Mouse (Mus musculus) cerebellum, postnatal 10 days (tissue): ENCODE measurements around the gene Spout1.
"Not testable (repeated sequence)": the region's sequence is repeated elsewhere in the genome, so short reads cannot be mapped to it uniquely, and the experiment has no call there.

Experiments
- DNase-seq, 2 experiments: peaks; one replicate each; pipeline ENCODE4 v3.0.0; 2021; ENCODE audit warnings: mixed read lengths in 2 of 2

The Spout1 gene

DNA sequence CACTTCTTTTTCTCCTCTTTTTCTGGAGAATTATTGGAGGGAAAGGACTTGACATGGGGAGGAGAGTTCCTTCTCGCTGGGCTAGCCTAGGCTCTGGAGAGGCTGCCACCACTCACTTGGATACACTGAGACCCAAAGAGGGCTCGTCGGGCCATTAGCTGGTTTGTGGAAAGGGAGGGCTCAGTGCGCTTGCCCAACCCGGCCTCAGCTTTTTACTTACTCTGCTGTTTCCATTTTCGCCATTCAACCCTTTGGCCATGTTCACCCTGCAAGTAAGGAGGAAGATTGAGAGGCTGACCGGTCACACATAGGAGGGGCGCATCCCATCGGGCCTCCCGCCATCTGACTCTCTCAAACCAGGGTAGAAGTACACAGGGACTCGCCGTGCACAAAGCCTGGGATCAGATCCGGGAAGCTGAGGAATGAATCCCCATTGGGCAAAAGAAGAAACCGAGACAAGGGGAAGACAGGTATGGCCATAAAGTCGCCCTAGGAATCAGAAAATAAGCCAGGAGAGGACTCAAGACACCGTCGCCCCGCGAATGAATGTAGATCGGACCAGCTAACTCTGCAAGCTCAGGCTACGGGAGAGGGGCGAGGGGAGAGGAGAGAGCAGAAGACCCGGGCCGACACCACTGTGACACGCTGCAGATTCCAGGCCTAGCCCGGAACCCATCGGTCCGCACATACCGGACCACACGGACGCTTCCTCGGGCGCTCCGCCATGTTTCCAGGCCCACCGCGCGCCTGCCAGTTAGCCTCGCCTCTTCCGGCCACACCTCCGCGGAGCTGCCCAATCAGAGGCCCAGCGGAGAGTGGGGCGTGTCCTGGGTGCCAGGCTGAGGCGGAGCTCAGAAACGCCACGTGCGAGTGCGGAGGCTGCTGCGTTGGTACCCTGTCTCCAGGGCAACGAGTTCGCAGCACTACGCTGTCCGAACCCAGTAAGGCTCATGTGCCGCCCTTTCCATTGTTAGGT, at the start of gene Spout1:
Gene Spout1, minus strand, starts transcription at position 760 of the 976 bp plus-strand sequence.
- peak; percentile 99 for DNase-seq

DNA sequence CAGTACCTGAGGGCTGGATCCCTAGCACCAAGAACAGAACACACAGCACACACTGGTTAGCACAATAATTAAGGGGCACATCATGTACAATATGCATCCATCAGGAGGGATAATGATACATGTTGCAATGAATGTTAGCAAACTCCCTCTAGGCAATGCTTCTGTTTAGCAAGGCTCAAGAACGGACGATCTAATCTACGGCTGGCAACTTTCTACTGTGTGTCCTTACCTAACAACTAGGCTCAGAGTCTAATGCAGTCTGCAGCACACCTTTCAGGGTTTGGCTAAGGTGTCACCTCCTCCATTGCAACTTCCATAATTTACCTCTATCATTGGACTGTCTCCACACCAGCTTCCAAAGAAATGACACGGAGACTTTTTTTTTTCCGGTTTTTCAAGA, 38.0 kb upstream of the Spout1 start:
- no peak for DNase-seq

DNA sequence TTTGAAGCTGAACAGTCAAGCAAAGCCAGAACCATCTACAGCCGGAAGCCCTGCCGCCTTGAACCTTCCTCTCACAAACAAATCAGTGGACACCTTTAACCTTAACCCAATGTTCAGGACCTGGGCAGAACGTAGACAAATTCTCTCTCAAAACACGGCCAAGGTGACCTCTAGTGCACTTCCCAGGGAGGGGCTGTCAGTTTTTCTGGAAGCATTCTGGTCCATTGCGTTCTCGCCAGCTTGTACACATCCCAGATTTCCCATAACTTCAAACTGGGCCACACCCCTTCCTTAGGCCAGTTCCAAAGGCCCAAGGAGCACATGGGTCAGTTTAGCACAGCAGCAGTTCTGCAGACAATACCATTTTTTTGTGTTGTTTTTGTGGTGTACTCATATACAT, 37.2 kb upstream of the Spout1 start:
- no peak for DNase-seq

DNA sequence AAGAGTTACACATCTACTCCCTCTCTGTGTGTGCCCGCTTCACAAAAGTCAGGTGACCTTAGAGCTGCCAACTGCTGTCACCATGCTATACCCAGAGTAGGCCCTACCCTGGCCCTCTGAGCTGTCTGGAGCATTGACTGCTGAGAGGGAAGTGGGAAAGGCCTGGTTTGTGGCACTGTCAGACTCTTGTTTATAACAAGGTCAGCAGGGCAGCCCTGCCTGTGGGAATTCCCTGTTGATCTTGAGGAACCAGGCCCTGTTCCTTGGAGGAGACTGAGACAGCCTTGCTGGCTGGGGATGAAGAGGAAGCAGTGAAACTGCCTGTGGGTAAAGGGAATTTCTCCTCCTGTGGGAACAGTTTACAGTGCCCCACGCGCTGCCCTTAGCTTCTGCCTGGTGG, 36.5 kb upstream of the Spout1 start:
- no peak for DNase-seq

DNA sequence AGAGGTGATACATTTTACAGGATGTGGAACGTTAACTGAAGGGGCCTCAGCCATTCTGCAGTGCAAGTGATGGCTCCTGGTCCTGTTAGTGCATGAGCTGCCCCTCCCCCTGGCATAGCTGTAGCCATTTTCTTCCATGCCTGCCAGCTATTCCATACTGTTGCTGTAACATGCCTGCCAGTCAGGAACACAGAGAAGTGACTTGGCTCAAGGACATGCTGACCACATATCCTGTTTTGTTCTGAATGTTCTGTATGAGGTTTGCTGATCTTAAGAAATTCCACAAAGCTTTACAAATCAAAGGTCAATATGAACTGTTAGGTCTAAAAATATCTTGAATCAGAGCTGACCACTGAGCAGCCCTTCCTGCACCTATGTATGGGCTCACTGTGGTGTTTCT, 34.7 kb upstream of the Spout1 start:
- no peak for DNase-seq

DNA sequence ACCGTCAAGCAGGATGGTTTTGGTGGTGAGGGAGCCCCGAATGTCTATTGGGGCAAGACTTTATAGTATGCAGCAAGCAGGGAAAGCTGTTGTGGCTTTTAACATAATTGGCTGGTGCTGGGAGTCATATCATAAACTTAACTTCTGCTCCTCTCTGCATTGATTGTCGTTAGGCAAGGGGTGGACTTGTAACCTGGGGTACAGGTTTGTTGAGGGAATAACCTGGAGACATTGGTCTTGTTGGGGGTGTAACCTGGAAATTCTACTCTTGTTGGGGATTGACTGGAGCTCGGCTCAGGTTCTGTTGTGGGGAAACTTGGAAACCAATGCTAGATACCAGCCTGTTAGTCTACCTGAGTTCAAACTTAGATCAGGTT, 33.9 kb upstream of the Spout1 start:
- DNase-seq: no peak

DNA sequence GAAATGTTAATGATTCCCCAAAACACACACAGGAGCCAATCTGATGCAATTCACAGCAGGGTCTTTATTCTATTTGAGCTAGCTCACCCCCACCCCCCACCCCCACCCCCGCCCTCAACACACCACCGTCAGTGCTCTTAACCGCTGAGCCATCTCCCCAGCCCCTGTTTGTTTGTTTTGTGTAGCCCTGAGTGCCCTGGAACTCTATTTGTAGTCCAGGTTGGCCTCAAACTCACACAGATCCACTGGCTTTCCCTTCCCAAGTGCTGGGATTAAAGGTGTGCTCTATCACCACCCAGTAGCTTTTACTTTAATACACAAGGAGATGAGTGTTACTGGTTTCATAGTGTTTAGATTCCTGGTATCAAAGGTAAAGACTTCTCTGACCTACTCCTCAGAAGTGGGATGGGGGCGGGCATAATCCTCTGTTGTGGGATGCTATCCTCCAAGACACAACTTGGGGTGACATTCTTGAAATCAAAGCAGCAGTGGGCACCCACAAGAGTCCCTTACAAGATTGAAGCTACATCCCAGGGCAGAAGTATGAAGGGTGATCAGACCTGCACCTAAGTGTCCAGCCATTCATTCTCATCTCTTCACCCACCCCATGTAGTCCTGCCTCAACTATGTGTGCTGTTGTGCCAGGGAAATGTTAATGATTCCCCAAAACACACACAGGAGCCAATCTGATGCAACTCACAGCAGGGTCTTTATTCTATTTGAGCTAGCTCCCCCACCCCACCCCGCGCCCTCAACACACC, 33.3 kb upstream of the Spout1 start:
- DNase-seq: no peak

DNA sequence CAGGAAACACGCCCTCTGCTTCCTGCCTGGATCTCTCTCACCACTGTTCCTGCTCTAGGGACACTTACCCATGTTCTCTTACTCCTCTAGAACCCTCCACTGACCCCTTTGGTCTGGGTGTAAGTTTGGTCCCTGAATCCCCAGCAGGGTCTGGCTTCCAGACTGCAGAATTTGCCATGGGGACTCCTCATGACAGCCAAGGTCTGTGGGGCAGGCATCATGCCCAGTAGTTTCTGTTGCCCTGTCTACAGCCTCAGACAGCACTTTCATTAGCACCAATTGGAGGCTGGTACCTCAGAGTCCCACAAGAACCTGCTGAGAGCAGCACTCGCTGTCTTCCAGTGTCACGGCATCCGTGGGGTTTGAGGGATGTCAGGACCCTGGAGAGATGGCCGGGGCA, 29.6 kb upstream of the Spout1 start:
- DNase-seq: no peak

DNA sequence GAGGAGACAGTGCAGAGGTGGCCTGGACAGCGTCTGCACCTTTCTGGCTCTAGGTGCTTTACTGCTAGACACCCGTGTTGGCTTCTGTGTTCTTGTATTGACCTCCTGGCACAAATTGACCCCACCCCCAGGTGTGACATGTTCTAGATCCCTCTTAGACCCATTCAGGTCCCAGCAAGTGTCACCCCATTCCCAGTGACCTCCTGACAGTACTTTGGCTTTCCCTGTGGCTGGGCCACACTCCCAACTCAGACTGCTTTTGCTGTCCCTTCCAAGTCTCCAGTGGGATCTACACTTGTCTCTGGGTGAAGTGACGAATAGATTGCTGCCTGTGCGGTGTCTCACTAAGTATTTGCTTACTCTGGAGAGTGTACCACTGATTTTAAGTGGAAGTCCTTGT, 29.1 kb upstream of the Spout1 start:
- no peak for DNase-seq

DNA sequence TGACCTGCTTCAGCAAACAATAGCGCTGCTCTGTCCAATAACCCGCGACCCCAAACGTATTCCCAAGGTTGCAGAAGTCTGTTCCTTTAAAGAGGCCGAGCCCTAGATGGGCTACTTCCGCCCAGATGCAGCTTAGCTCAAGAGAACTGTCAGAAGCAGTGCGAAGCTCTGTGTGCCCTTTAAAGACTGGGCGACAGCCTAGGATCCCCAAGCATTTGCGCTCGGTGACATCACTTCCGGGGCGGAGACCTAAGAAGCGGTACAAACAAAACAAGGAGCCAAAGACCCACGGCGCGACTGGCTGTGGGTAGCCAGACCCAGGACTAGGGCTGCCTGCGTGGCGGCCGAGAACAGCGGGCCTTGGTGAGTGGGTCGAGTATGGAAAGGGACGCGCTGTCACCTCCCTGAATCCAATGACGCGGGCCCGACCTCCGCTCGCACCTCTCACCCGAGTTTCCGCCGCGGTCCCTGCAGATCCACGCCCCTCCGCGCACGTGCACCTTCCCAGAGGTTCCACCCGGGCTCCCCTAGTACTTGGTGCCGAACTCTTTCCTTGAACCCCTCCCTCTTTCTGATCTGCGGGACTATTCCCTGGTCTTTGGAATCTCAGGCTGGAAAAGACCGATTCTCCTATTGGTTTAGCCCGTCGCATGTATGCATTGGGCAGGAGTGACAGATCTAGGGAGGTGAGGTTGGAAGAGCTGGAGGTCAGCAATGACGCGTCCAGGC, 27.5 kb upstream of the Spout1 start, which contains the start of gene Kyat1:
Gene Kyat1, minus strand, starts transcription at position 219 of the 729 bp plus-strand sequence.
- peak; percentile 97 for DNase-seq

DNA sequence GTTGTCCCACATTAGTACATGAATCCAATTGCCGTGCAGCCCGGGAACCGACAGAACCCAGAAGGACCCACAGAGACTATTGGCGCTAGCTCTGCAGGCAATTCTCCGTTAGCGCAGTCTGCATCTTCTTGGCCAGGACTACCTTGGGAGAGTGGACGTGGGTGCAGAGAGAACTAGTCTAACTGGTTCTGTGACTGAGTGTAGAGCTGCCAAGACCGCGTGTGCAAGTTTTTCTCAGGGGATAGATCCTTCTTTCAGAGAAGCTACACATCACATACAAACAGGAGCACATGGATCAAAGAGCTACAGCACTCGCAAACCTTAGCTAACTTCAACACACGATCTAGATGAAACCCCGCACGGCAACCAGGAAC, 27.0 kb upstream of the Spout1 start:
- DNase-seq: peak in 1 of 2 experiments; percentile 38

DNA sequence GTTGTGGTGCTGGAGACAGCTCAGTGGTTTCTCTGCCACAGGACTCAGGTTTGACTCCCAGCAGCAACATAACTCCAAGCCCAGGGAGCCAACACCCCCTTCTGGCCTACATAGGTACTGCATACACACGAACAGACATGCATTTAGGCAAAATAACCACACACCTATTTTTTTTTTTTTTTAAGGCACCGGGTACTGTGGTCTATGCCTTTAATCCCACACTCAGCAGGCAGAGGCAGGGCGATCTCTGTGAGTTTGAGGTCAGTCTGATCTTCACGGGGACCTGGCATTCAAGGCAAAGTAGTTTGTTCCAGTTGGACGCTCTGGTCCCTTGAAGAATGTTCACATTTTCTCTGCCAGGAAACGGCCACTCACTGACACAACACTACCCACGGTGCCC, 25.2 kb upstream of the Spout1 start:
- DNase-seq: peak; percentile 36 to 60

DNA sequence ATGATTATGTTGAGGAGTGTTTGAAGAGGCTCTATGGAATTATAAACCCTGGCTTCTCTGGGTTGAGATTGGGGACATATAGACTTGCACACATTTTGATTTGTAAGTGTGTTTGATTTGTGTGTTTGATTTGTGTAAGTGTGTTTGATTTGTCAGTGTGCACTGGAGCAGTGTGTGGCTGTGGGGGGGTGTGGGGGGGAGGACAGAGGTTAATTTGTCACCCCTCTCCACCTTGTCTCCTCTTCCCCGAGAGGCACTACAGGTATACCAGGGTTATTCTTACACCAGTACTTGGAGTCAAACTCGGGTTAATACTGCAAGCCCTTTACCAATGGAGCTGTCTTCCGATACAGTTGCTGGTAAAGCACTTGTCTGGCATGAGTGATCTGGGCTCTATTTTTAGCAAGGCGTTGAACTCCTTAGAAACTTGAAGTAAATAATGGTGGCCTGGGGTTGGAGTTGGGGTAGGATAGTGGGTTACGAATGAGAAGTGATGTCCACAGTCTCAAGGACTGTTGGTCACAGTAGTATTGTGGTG, 22.2 kb upstream of the Spout1 start:
- DNase-seq: no peak

DNA sequence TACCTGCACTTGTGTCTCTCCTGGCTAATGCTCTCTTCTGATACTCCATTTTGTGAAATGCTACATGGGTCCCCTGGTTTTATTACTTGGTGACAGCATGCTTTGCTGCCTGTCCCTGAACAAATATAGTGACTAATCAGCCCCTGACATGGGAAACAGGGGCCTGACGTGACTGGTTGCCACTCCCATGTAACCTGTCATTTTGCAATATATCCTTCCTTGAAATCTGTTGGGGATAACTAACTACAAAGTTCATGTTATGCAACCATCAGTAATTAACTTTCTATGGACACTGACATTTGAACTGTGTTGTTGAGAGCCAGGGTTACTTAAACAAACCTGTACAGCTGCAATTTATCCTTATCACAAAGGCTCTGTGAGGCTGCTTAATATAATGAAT, 21.7 kb upstream of the Spout1 start:
- DNase-seq: no peak

DNA sequence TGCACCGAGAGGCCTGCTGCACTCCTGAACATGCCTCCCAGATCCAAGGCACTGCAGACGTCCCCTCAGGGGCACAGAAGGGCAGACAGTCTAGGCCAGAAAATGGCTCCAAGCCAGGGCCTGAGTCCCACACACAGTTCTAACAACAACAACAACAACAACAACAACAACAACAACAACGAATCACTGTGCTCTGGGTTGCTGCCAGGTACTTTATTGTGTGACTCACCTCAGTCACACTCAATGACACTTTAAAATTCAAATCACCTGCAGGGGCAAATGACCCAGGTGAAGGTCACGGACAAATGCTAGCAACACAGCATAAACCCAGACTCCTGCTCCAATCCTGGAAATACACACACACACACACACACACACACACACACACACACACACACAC, 19.8 kb upstream of the Spout1 start:
- DNase-seq: no peak

DNA sequence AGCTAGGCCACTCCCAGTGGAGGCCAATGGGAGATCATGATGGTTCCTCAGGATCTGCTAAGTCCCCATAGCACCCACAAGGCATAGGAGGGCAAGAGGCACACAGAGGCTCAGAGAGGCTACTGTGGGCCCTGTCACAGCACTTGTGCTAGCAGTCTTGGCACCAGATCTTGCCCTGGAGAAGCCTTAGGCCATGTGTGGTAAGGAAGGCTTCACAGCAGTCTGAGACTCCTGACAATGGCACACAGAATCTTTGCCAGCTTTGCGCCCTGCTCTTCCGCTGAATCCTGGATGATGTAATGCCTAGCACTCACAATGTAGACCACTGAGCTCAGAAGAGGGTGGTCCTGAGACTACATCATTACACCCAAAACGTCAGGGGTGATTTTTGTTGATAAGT, 16.4 kb upstream of the Spout1 start:
- DNase-seq: no peak

DNA sequence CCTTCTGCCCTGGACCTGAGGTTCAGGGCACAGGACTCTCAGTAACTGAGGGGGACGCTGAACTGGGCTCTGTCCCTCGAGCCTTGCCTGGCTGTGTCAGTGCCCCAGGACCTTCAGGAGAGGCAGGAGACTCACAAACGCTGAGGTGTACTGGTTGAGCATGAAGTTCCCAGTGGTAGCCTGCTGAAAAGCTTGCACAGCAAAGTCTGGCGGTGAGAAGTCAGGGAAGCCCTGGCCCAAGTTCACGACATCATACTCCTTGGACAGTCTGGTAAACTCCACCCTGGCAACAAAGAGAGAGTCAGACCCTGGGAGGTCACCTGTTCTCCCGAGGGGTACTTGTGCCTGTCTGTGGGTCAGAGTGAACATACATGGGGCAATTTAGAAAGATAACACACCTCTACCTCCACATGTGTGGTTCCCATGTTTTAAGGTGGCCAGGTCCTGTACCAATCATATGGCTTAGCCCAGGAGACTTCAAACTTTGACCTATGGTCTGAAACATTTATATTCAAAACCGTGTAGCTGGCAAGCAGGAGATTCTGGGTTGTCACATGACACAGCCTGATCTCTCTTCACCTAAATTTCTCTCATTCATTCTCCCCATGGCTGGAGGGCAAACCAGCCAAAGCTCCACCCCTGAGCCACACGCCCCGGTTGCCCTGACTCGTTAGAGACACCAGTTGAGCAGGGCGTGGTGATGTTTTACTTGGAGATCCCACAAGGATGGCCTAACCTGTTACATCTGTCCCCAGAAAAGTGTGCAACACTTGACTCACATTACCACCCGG, 13.7 kb upstream of the Spout1 start:
- no peak for DNase-seq

DNA sequence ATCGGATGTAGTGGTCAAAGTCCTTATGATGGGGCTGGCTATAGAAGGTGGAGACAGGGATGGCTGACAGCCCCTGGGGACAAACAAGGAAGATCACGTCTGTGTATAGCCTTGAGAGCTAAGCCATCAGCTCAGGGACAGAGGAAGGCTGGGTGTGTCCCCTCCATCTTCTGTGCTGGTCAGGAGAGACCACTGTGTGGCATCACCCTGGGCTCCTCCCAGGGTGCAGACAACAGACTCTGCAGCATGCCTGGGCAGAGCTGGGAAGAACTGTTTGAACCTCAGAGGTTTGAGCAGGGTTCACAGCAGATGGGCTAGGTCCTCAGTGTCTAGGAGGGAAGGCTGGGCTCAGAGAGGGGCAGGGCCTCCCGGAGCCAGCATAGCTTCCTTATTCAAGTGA, 7.4 kb upstream of the Spout1 start:
- no peak for DNase-seq

DNA sequence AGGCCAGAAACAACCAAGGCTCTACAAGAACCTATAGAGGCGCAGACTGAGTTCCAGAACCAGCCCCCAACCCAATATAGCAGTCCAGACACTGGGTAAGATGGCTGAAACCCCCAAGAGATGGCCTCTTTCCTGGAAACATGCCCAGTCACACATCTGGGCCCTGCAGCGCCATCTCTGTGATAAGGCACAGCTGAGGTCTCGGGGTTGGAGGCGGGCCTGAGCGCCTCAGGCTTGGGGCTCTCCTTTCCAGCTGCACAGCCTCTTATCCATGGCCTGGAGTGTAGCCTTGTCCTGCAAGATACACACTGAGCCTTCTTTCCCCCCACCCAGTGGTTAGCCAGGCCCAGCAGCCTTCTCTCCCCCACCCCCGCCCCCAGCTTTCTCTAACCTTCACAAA, 7.0 kb upstream of the Spout1 start:
- DNase-seq: no peak

DNA sequence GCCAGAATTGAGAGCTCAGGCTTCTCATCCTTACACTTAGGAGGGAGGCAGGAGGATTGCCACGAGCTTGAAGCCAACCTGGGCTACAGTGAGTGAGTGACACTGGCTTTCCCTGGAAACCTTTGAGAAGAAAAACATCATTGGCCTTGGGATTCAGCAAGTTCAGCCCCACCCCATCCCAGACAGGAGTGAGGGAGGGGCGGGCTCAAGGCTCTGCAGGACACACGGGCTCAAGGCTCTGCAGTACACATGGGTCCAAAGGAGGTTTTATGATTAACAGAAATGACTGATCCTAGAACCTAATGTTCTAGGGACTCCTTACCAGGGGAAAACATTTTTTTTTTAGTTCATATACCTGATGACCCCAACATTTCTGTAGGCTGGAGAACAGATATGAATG, 5.5 kb upstream of the Spout1 start:
- DNase-seq: no peak

DNA sequence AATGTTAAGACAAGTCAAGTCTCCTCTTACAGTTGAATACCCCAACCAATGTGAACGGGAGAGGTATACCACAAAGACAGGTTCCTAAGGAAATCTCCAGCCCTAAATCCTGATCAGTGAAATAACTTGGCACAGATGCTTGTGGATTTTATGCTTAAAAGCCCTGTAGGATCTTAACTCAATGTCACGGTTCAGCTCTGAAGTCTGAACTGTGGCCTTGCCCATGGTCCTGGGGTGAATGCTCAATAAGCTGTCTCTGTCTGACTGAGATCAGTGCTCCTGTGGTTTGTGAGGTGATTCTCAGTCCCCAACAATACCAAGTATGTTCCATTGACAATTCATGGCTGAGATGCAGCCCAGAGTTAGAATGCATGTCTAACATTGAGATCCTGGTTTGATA, 4.2 kb upstream of the Spout1 start:
- DNase-seq: no peak

DNA sequence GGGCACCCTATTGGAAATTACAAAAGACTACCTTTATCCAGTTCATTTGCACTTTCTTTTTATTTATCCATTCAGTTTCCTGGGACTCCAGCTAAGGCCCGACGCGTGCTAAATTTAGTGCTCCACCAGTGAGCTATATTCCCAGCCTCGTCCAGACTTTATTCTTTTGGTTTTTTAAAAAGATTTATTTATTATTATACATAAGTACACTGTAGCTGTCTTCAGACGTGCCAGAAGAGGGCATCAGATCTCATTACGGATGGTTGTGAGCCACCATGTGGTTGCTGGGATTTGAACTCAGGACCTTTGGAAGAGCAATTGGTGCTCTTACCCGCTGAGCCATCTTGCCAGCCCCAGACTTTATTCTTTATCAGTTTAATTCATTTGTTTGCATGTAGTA, 452 bp upstream of the Spout1 start:
- not testable (repeated sequence) for DNase-seq
